In genomic region chr7:125576982-125577381, GRCm38 (mm10) we compare ENCODE assay signal across 8 mouse cellular contexts. TPM values are rescaled to one million over a fixed set of nuclear protein-coding genes. Genes with fewer than 3 reads are reported as not detected.
A peak's percentile ranks its signal among the peaks of the same experiment; 100 is the strongest.
DNase-seq lines count a peak whose midpoint lies in the region; ATAC-seq and TF ChIP-seq lines count a peak whose summit lies in the region.

No protein-coding gene starts in this region.

- no peaks in the 10 kb centered on the region for H3K27me3 ChIP-seq in heart, postnatal 0 days (ENCODE audit: control insufficient read depth, insufficient read depth, low read length)
- H3K27me3 ChIP-seq in lung, embryonic 16.5 days (ENCODE audit: control insufficient read depth, insufficient read depth, low read depth, low read length): no peaks in the 10 kb centered on the region
- H3K27me3 ChIP-seq in midbrain, embryonic 10.5 days (ENCODE audit: low read depth, poor library complexity, severe bottlenecking): peaks cover 15% of the 10 kb centered on the region

- no peak for TF ChIP-seq CTCF in brain, embryonic 14.5 days (IDR thresholded peaks at IDR 0.05; ENCODE audit: borderline replicate concordance, extremely low read depth, insufficient read depth, insufficient read length)
- no peak for TF ChIP-seq CTCF in heart, postnatal 0 days (IDR thresholded peaks at IDR 0.05; ENCODE audit: low read depth)

- H3K4me1 ChIP-seq in heart, postnatal 0 days (ENCODE audit: control insufficient read depth, insufficient read depth): peaks cover 19% of the 10 kb centered on the region
- peaks cover 42% of the 10 kb centered on the region for H3K4me1 ChIP-seq in lung, embryonic 16.5 days (replicated peaks; ENCODE audit: control insufficient read depth, insufficient read depth, low read length)
- H3K4me1 ChIP-seq in midbrain, embryonic 10.5 days: peaks cover 16% of the 10 kb centered on the region

- WGBS in heart, postnatal 0 days: 39% methylated on average over 7 of the region's 7 CpGs
- WGBS in lung, embryonic 16.5 days: 38% methylated on average over 7 of the region's 7 CpGs
- 85% methylated on average over 7 of the region's 7 CpGs for WGBS in midbrain, embryonic 10.5 days

- no peak overlapping the region for H3K4me3 ChIP-seq in heart, postnatal 0 days (ENCODE audit: low read depth, low read length)
- H3K4me3 ChIP-seq in lung, embryonic 16.5 days (ENCODE audit: low read length): no peak overlapping the region
- H3K4me3 ChIP-seq in midbrain, embryonic 10.5 days: no peak overlapping the region

- H3K27ac ChIP-seq in heart, postnatal 0 days (ENCODE audit: low read depth): no peak overlapping the region
- peak overlapping the region; percentile 55 for H3K27ac ChIP-seq in lung, embryonic 16.5 days (ENCODE audit: low read length)
- no peak overlapping the region for H3K27ac ChIP-seq in midbrain, embryonic 10.5 days (replicated peaks)

- TF ChIP-seq EP300 in heart, postnatal 0 days (IDR thresholded peaks at IDR 0.05; ENCODE audit: low read depth): no peak

- DNase-seq in layer of hippocampus, postnatal 14 days (ENCODE audit: low spot score in 2 of 2): peak; percentile 28 to 47
- DNase-seq in layer of hippocampus, adult 8-10 months (ENCODE audit: low spot score in 2 of 2): no peak
- peak; percentile 61 for DNase-seq in brain, embryonic 14.5 days (ENCODE audit: low read depth)
- DNase-seq in heart, postnatal 0 days (ENCODE audit: low spot score): no peak
- no peak for DNase-seq in frontal cortex, postnatal 25 days (ENCODE audit: low spot score in 2 of 2)
- DNase-seq in midbrain, embryonic 10.5 days (ENCODE audit: low spot score): no peak

- H3K9me3 ChIP-seq in heart, postnatal 0 days (replicated peaks; ENCODE audit: control insufficient read depth, low read length): no peaks in the 10 kb centered on the region
- no peaks in the 10 kb centered on the region for H3K9me3 ChIP-seq in lung, embryonic 16.5 days (ENCODE audit: control insufficient read depth, low read length)
- no peaks in the 10 kb centered on the region for H3K9me3 ChIP-seq in midbrain, embryonic 10.5 days (replicated peaks)

- peak; percentile 52 for ATAC-seq in heart, postnatal 0 days (ENCODE audit: insufficient read depth, low read depth)
- ATAC-seq in lung, embryonic 16.5 days (ENCODE audit: low read depth): peak; percentile 68
- no peak for ATAC-seq in megakaryocyte, adult 5-6 weeks (ENCODE audit: poor library complexity, severe bottlenecking)

- no peak overlapping the region for H3K9ac ChIP-seq in heart, postnatal 0 days (replicated peaks; ENCODE audit: low read depth, low read length)
- no peak overlapping the region; the same call in 1 of the 2 replicates for H3K9ac ChIP-seq in lung, embryonic 16.5 days (ENCODE audit: low read length)

- peaks cover 15% of the 10 kb centered on the region for H3K36me3 ChIP-seq in heart, postnatal 0 days (replicated peaks; ENCODE audit: control insufficient read depth, insufficient read depth, low read length)
- H3K36me3 ChIP-seq in lung, embryonic 16.5 days (ENCODE audit: control insufficient read depth, insufficient read depth, low read length): no peaks in the 10 kb centered on the region
- H3K36me3 ChIP-seq in midbrain, embryonic 10.5 days: no peaks in the 10 kb centered on the region

- H3K4me2 ChIP-seq in heart, postnatal 0 days (ENCODE audit: low read depth, low read length): no peak overlapping the region
- H3K4me2 ChIP-seq in lung, embryonic 16.5 days (ENCODE audit: low read depth, low read length): no peak overlapping the region

- TF ChIP-seq POLR2A in brain, embryonic 14.5 days (IDR thresholded peaks at IDR 0.05; ENCODE audit: borderline replicate concordance, extremely low read depth, insufficient read depth, insufficient read length, poor library complexity, severe bottlenecking): no peak

RNA-seq across cellular contexts. Expression of gene Il4ra, which starts 25.1 kb away (rescaled TPM):
- total RNA-seq in layer of hippocampus, postnatal 14 days (2021): 1 to 10 TPM; 4.6 to 5.1 TPM
- total RNA-seq in layer of hippocampus, adult 8-10 months (2022): 10 to 100 TPM in 2 of 4 experiments, 1 to 10 TPM in 2; 4.8 to 12.4 (median 8.4) TPM
- polyA plus RNA-seq in brain, embryonic 14.5 days (2012; rRNA removed): 4.2 and 6.3 TPM in 2 replicates
- 19.5 and 30.7 TPM in 2 replicates for total RNA-seq in heart, postnatal 0 days (2014; rRNA removed; ENCODE audit: low replicate concordance)
- polyA plus RNA-seq in heart, postnatal 0 days (2015; fragmentation: Nextera tagmentation; extraction: Ambion mirVana): 4.8 and 5.1 TPM in 2 replicates
- 18.8 and 19.5 TPM in 2 replicates for polyA plus RNA-seq in lung, embryonic 16.5 days (2015; fragmentation: Nextera tagmentation; extraction: Ambion mirVana)
- 11.9 and 15.9 TPM in 2 replicates for total RNA-seq in megakaryocyte, adult 5-6 weeks (2015)
- 29.8 and 31.7 TPM in 2 replicates for total RNA-seq in megakaryocyte, adult 5-6 weeks (2017)
- 5.5 and 6.9 TPM in 2 replicates for polyA plus RNA-seq in midbrain, embryonic 10.5 days (2016; fragmentation: Nextera tagmentation; extraction: Ambion mirVana)

RNA-seq across cellular contexts. Expression of gene Il21r, which starts 26.2 kb away (rescaled TPM):
- 1 to 10 TPM in 1 of 2 experiments, under 1 TPM in 1; 0.93 to 1.1 TPM for total RNA-seq in layer of hippocampus, postnatal 14 days (2021)
- total RNA-seq in layer of hippocampus, adult 8-10 months (2022): 1 to 10 TPM; 1.4 to 4.2 (median 2.4) TPM
- polyA plus RNA-seq in brain, embryonic 14.5 days (2012; rRNA removed): 0.53 and 0.64 TPM in 2 replicates
- 0.19 TPM in 1 of 2 replicates, not detected in the other for total RNA-seq in heart, postnatal 0 days (2014; rRNA removed; ENCODE audit: low replicate concordance)
- polyA plus RNA-seq in heart, postnatal 0 days (2015; fragmentation: Nextera tagmentation; extraction: Ambion mirVana): 0.12 and 0.19 TPM in 2 replicates
- polyA plus RNA-seq in lung, embryonic 16.5 days (2015; fragmentation: Nextera tagmentation; extraction: Ambion mirVana): 0.40 and 0.83 TPM in 2 replicates
- 0.62 and 0.83 TPM in 2 replicates for total RNA-seq in megakaryocyte, adult 5-6 weeks (2015)
- total RNA-seq in megakaryocyte, adult 5-6 weeks (2017): 1.8 and 2.2 TPM in 2 replicates
- 0.53 and 0.58 TPM in 2 replicates for polyA plus RNA-seq in midbrain, embryonic 10.5 days (2016; fragmentation: Nextera tagmentation; extraction: Ambion mirVana)

Comparison
In these comparisons a context has a peak if more than half of its experiments do, and no peak if none do; other contexts are left out.
1. DNase-seq: peak in layer of hippocampus, postnatal 14 days (2 of 2) and brain, embryonic 14.5 days (single experiment); none in layer of hippocampus, adult 8-10 months (0 of 2), heart, postnatal 0 days (single experiment), frontal cortex, postnatal 25 days (0 of 2) and midbrain, embryonic 10.5 days (single experiment).